Mouse (Mus musculus) small intestine, adult 2 months (tissue): ENCODE measurements at regions not wholly inside any gene's neighbourhood (a gene's known extent, or its start where the extent isn't known, plus 50 kb on each side); places are given as distances from the start of the nearest gene placed in this dataset.

Experiments used
- CTCF ChIP-seq: fragments of 200-500 bp; IDR thresholded peaks from 2 replicates; pipeline ENCODE4 v1.5.1; 2012; ENCODE audit warnings: low read depth, mild to moderate bottlenecking, control low read depth, inconsistent platforms, low read length, moderate library complexity, mixed read lengths; ENCODE audit not compliant: insufficient replicate concordance, insufficient read length; ENCODE audit errors: extremely low read depth
- POLR2A ChIP-seq: fragments of 200-500 bp; IDR thresholded peaks from 2 replicates; pipeline ENCODE4 v1.6.1; 2012; ENCODE audit warnings: low read depth, mild to moderate bottlenecking, control low read depth, inconsistent platforms, low read length, moderate library complexity

DNA sequence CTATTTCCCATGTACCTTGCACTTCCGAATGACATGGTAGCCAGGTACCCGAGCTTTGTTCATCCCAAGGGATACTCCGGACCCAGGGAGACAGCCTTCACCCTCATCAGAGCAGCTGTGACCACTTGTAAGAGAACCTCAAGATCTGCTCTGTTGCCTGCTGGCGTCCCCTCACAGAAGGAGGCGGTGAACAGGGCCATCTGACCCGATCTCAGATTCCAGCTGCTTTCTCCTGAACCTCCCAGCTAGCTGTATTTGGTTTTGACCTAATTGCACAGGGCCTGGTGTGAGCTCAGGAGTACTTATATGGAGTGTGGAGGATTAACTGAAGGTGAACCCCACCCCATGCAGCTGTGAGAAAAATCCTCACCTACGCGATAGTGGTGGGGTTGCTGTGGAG is 344.5 kb upstream of the Fam19a5 start:
- TF ChIP-seq POLR2A: no peak
- no peak for TF ChIP-seq CTCF
